Mouse (Mus musculus): Measurements from ENCODE around the gene Gm26938.
A peak's percentile ranks its signal among the peaks of the same experiment; 100 is the strongest.

Gene Gm26938

GRCm38 (mm10) chr5:139793338-139794089 lies 32.7 kb downstream of the Gm26938 start:
- DNase-seq, result peak; percentile 98

- no peak for DNase-seq
Measured at GRCm38 (mm10) chr5:139792966-139793337, 33.3 kb downstream of the Gm26938 start.

- DNase-seq, result peak; percentile 95
Measured at GRCm38 (mm10) chr5:139792159-139792775, 33.9 kb downstream of the Gm26938 start.

- DNase-seq, result peak; percentile 100
Measured at GRCm38 (mm10) chr5:139791227-139792158, 34.7 kb downstream of the Gm26938 start, which contains the start of gene Mafk. Gene Mafk, plus strand, starts transcription at chr5:139791513.

GRCm38 (mm10) chr5:139789466-139789865 lies 36.7 kb downstream of the Gm26938 start:
- no peak for DNase-seq

- DNase-seq, result peak; percentile 98
Measured at GRCm38 (mm10) chr5:139781406-139781805, 44.8 kb downstream of the Gm26938 start.

GRCm38 (mm10) chr5:139776966-139777365 lies 49.2 kb downstream of the Gm26938 start:
- DNase-seq, result no peak

- DNase-seq, result peak; percentile 99
Measured at GRCm38 (mm10) chr5:139775216-139775926, 50.8 kb downstream of the Gm26938 start, which contains the start of gene Ints1. Gene Ints1, minus strand, starts transcription at chr5:139775674.

- no peak for DNase-seq
Measured at GRCm38 (mm10) chr5:139768216-139768615, 58.0 kb downstream of the Gm26938 start.

GRCm38 (mm10) chr5:139764296-139764695 lies 61.9 kb downstream of the Gm26938 start:
- no peak for DNase-seq

GRCm38 (mm10) chr5:139758096-139758495 lies 68.1 kb downstream of the Gm26938 start:
- DNase-seq, result no peak
